Mouse (Mus musculus) spleen, postnatal 36 days (tissue): ENCODE data around the gene Hist1h2bj.
A peak's percentile ranks its signal among the peaks of the same experiment; 100 is the strongest.

ENCODE experiments used
- DNase-seq, 2 experiments: peaks; one replicate each; pipeline ENCODE4 v3.0.0; 2022; ENCODE audit warnings: low spot score in 2 of 2, mixed read lengths in 1 of 2

Gene Hist1h2bj

GRCm38 (mm10) chr13:22042568-22043502, at the start of gene Hist1h2bj, which contains the start of gene Hist1h2ag:
Gene Hist1h2bj (plus strand): TSS chr13:22043214.
Gene Hist1h2ag (minus strand): TSS chr13:22042944.
- peak; percentile 89 to 95 for DNase-seq

GRCm38 (mm10) chr13:21993957-21994738, 48.9 kb upstream of the Hist1h2bj start:
- DNase-seq: no peak

- DNase-seq: no peak
Measured at GRCm38 (mm10) chr13:21994896-21995295, 48.1 kb upstream of the Hist1h2bj start.

GRCm38 (mm10) chr13:21995331-21995914, 47.6 kb upstream of the Hist1h2bj start:
- DNase-seq: peak in 1 of 2 experiments; percentile 29

GRCm38 (mm10) chr13:21996101-21996839, 46.7 kb upstream of the Hist1h2bj start:
- no peak for DNase-seq

GRCm38 (mm10) chr13:21996840-21997185, 46.2 kb upstream of the Hist1h2bj start:
- DNase-seq: no peak

- DNase-seq: no peak
Measured at GRCm38 (mm10) chr13:21997201-21997820, 45.7 kb upstream of the Hist1h2bj start.

GRCm38 (mm10) chr13:21997821-21998220, 45.2 kb upstream of the Hist1h2bj start:
- DNase-seq: no peak

GRCm38 (mm10) chr13:21998412-21998811, 44.6 kb upstream of the Hist1h2bj start:
- no peak for DNase-seq

GRCm38 (mm10) chr13:21999147-21999546, 43.9 kb upstream of the Hist1h2bj start:
- DNase-seq: no peak

- no peak for DNase-seq
Measured at GRCm38 (mm10) chr13:22001346-22001745, 41.7 kb upstream of the Hist1h2bj start.

- DNase-seq: no peak
Measured at GRCm38 (mm10) chr13:22001823-22002222, 41.2 kb upstream of the Hist1h2bj start.

GRCm38 (mm10) chr13:22005605-22006333, 37.2 kb upstream of the Hist1h2bj start:
- DNase-seq: peak; percentile 55 to 65

GRCm38 (mm10) chr13:22006334-22007120, 36.5 kb upstream of the Hist1h2bj start:
- DNase-seq: peak; percentile 63 to 69

GRCm38 (mm10) chr13:22007121-22007510, 35.9 kb upstream of the Hist1h2bj start:
- DNase-seq: no peak

- DNase-seq: no peak
Measured at GRCm38 (mm10) chr13:22007872-22008271, 35.1 kb upstream of the Hist1h2bj start.

GRCm38 (mm10) chr13:22008707-22009106, 34.3 kb upstream of the Hist1h2bj start:
- DNase-seq: no peak

GRCm38 (mm10) chr13:22009642-22010041, 33.4 kb upstream of the Hist1h2bj start, which contains the start of gene Prss16:
Gene Prss16 (minus strand): TSS chr13:22009742.
- DNase-seq: no peak

GRCm38 (mm10) chr13:22013716-22014115, 29.3 kb upstream of the Hist1h2bj start:
- DNase-seq: no peak
